Mouse (Mus musculus) heart, embryonic 14.5 days (tissue): ENCODE data around the gene Fbxl7. TPM values are rescaled to one million over a fixed set of nuclear protein-coding genes. Genes with fewer than 3 reads are reported as not detected.

Experiments
- ATAC-seq: fragments of 200-750 bp; cut with Nextera tagmentation; 2 replicates; pipeline ENCODE4 v1.8.0; 2017; ENCODE audit warnings: low read depth, moderate TSS enrichment; ENCODE audit not compliant: insufficient number of reproducible peaks, insufficient read depth, low FRiP score
- H3K27ac ChIP-seq, 2 experiments: fragments of 200-500 bp in 1 of 2; fragments of 300-500 bp in 1 of 2; sonication (generic) in 1 of 2; replicated peaks in 1 of 2; 2 replicates each; pipeline ENCODE4 v1.5.1; 2012 to 2014; ENCODE audit warnings: low read depth in 2 of 2, low read length in 2 of 2, control low read depth in 1 of 2, mild to moderate bottlenecking in 1 of 2, mixed read lengths in 1 of 2; ENCODE audit not compliant: control insufficient read depth in 1 of 2, insufficient read depth in 1 of 2
- H3K27me3 ChIP-seq: fragments of 300-500 bp; sonication (generic); 2 replicates; pipeline ENCODE4 v1.6.1; 2014; ENCODE audit warnings: mild to moderate bottlenecking, low read length, control low read depth; ENCODE audit not compliant: control insufficient read depth, insufficient read depth
- H3K36me3 ChIP-seq: fragments of 300-500 bp; sonication (generic); 2 replicates; pipeline ENCODE4 v1.6.1; 2014; ENCODE audit warnings: mild to moderate bottlenecking, control low read depth, low read length, mixed read lengths; ENCODE audit not compliant: control insufficient read depth, insufficient read depth
- H3K4me1 ChIP-seq, 2 experiments: fragments of 200-500 bp in 1 of 2; fragments of 300-500 bp in 1 of 2; sonication (generic) in 1 of 2; 2 replicates each; pipeline ENCODE4 v1.6.1; 2012 to 2014; ENCODE audit warnings: low read length in 2 of 2, control low read depth in 1 of 2, mixed read lengths in 1 of 2; ENCODE audit not compliant: control insufficient read depth in 2 of 2, insufficient read depth in 2 of 2
- H3K4me2 ChIP-seq: fragments of 300-500 bp; sonication (generic); 2 replicates; pipeline ENCODE4 v1.6.1; 2014; ENCODE audit warnings: mild to moderate bottlenecking, low read length
- H3K4me3 ChIP-seq, 2 experiments: fragments of 200-500 bp in 1 of 2; fragments of 300-500 bp in 1 of 2; sonication (generic) in 1 of 2; 2 replicates each; pipeline ENCODE4 v1.5.1; 2012 to 2014; ENCODE audit warnings: low read length in 2 of 2, mild to moderate bottlenecking in 2 of 2, control low read depth in 1 of 2, low read depth in 1 of 2, moderate library complexity in 1 of 2; ENCODE audit not compliant: control insufficient read depth in 1 of 2, insufficient read depth in 1 of 2
- H3K9ac ChIP-seq: fragments of 300-500 bp; sonication (generic); 2 replicates; pipeline ENCODE4 v1.6.1; 2014; ENCODE audit warnings: mild to moderate bottlenecking, low read length
- H3K9me3 ChIP-seq: fragments of 300-500 bp; sonication (generic); 2 replicates; pipeline ENCODE4 v1.6.1; 2016; ENCODE audit warnings: low read length, control low read depth; ENCODE audit not compliant: control insufficient read depth
- WGBS: fragments of 180-500 bp; shearing (Covaris S2); extraction: QIAGEN DNeasy Blood & Tissue Kit; methylation state at CpG from one replicate; pipeline ENCODE4 v1.1.7; 2014; 5-methylcytosine and 5-hydroxymethylcytosine counted together
- polyA plus RNA-seq: library from polyadenylated mRNA; unstranded; fragments of >200 nt; fragmentation: Nextera tagmentation; extraction: Ambion mirVana; gene quantifications from 2 replicates; pipeline ENCODE4 v1.2.1, GENCODE M21; 2014

Gene Fbxl7
- polyA plus RNA-seq, 1 experiment from 2014 or later: 12.6 TPM

- Histone ChIP-seq H3K9me3 (no peaks in the 10 kb centered on the region), H3K27ac (no peak overlapping the region), H3K27me3 (no peaks in the 10 kb centered on the region), H3K4me1 (no peaks in the 10 kb centered on the region), H3K4me3 (no peak overlapping the region), H3K9ac (no peak overlapping the region), H3K36me3 (no peaks in the 10 kb centered on the region), H3K4me2 (no peak overlapping the region)
- ATAC-seq: no peak
- 89% methylated on average over 4 of the region's 4 CpGs for WGBS
These were observed 252.8 kb downstream of the Fbxl7 start for GRCm38 (mm10) chr15:26642563-26642962.

GRCm38 (mm10) chr15:26639726-26640125, 255.7 kb downstream of the Fbxl7 start:
- H3K4me1 ChIP-seq: no peaks in the 10 kb centered on the region
- H3K36me3 ChIP-seq: no peaks in the 10 kb centered on the region
- no peaks in the 10 kb centered on the region for H3K27me3 ChIP-seq
- H3K9ac ChIP-seq: no peak overlapping the region
- H3K4me2 ChIP-seq: no peak overlapping the region
- ATAC-seq: no peak
- H3K9me3 ChIP-seq: no peaks in the 10 kb centered on the region
- 62% methylated on average over 7 of the region's 7 CpGs for WGBS
- H3K4me3 ChIP-seq: no peak overlapping the region
- H3K27ac ChIP-seq: no peak overlapping the region

- WGBS: 88% methylated on average over 5 of the region's 5 CpGs
- Histone ChIP-seq H3K36me3 (no peaks in the 10 kb centered on the region), H3K9me3 (no peaks in the 10 kb centered on the region), H3K4me3 (no peak overlapping the region), H3K4me1 (no peaks in the 10 kb centered on the region), H3K27me3 (no peaks in the 10 kb centered on the region), H3K4me2 (no peak overlapping the region), H3K9ac (no peak overlapping the region), H3K27ac (no peak overlapping the region)
- ATAC-seq: no peak
These were observed 259.8 kb downstream of the Fbxl7 start for GRCm38 (mm10) chr15:26635591-26635990.

DNA sequence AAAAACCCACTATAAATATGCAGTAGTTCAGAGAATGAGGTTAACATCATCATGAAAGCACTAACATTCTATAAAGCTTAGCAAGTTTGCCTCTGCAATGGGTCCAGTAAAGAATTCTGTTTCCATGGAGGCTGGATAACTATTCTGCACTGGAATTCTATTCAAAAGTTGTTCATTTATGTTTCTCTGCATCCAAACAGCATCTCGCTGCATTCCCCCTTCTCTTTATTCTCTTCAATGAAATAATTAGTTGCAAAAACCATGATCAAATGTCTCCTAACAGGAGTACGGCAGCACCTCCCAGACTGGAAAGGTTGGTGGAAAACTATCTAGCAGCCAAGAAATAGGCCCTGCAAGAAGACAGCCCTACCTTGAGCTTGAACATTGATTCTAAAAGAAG, 267.2 kb downstream of the Fbxl7 start:
- Histone ChIP-seq H3K4me3 (no peak overlapping the region), H3K27me3 (no peaks in the 10 kb centered on the region), H3K4me1 (no peaks in the 10 kb centered on the region), H3K27ac (no peak overlapping the region), H3K4me2 (no peak overlapping the region), H3K36me3 (no peaks in the 10 kb centered on the region), H3K9me3 (no peaks in the 10 kb centered on the region), H3K9ac (no peak overlapping the region)
- no peak for ATAC-seq
- 93% methylated on average over 2 of the region's 2 CpGs for WGBS

GRCm38 (mm10) chr15:26623242-26623641, 272.1 kb downstream of the Fbxl7 start:
- no peak for ATAC-seq
- Histone ChIP-seq H3K9me3 (no peaks in the 10 kb centered on the region), H3K27me3 (no peaks in the 10 kb centered on the region), H3K36me3 (no peaks in the 10 kb centered on the region), H3K4me3 (no peak overlapping the region), H3K27ac (no peak overlapping the region), H3K9ac (no peak overlapping the region), H3K4me1 (peaks cover 2 to 3% of the 10 kb centered on the region in 2 experiments; a peak in 1 of 4 replicates), H3K4me2 (no peak overlapping the region)
- WGBS: 93% methylated on average over 17 of the region's 17 CpGs

DNA sequence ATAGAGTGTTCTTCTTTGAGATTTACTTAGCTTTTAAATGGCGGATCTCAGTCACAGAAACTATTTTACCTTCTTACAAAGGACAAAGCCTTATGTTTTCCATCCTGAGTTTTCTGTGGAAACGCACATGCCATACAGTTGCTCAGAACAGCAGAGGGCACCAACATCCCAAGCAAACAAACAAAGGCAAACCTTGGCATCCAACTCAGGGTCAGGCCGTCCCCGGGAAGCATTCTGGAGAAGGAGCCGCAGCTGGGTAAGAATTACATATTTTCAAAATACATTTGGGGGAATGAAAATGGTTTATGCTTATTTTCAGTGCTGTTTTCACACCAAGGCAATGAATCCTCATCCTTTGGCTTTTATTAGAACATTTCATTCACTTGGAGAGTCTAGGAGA, 275.1 kb downstream of the Fbxl7 start:
- no peaks in the 10 kb centered on the region for H3K9me3 ChIP-seq
- no peak overlapping the region for H3K4me3 ChIP-seq
- peaks cover 2 to 3% of the 10 kb centered on the region in 2 experiments; a peak in 1 of 4 replicates for H3K4me1 ChIP-seq
- H3K9ac ChIP-seq: no peak overlapping the region
- 34% methylated on average over 5 of the region's 5 CpGs for WGBS
- no peak for ATAC-seq
- no peaks in the 10 kb centered on the region for H3K27me3 ChIP-seq
- no peak overlapping the region for H3K4me2 ChIP-seq
- no peaks in the 10 kb centered on the region for H3K36me3 ChIP-seq
- no peak overlapping the region for H3K27ac ChIP-seq

GRCm38 (mm10) chr15:26619221-26619620, 276.2 kb downstream of the Fbxl7 start:
- peaks cover 2 to 3% of the 10 kb centered on the region in 2 experiments; a peak in 1 of 4 replicates for H3K4me1 ChIP-seq
- no peak overlapping the region for H3K9ac ChIP-seq
- no peaks in the 10 kb centered on the region for H3K9me3 ChIP-seq
- no peak for ATAC-seq
- H3K4me2 ChIP-seq: no peak overlapping the region; the same call in 1 of the 2 replicates
- no peak overlapping the region for H3K4me3 ChIP-seq
- WGBS: 45% methylated on average over 7 of the region's 7 CpGs
- no peaks in the 10 kb centered on the region for H3K36me3 ChIP-seq
- H3K27ac ChIP-seq: no peak overlapping the region
- H3K27me3 ChIP-seq: no peaks in the 10 kb centered on the region

DNA sequence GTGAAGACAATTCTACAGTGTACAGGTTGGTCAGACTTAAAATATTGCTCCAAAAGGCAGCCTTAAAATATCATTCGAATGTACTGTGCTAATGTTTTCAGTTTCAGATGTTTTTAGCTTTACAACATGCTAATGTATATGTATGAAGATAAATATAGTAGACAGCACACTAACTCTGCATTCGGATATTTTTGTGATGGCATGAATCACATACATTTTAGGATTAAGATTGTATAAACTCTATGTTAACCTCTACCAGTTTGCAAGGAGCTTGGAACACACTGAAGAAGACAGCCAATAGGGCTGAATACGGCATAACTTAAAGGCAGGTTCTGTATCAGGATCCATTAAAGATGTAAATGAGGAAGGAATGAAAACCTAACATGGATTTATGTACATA, 299.1 kb downstream of the Fbxl7 start:
- no peak for ATAC-seq
- no peak overlapping the region for H3K9ac ChIP-seq
- 90% methylated on average over 3 of the region's 3 CpGs for WGBS

More for the DNA sequence above, 299.1 kb downstream of the Fbxl7 start:
- no peak overlapping the region for H3K4me2 ChIP-seq
- H3K36me3 ChIP-seq: no peaks in the 10 kb centered on the region
- no peak overlapping the region for H3K4me3 ChIP-seq
- no peaks in the 10 kb centered on the region for H3K27me3 ChIP-seq
- peaks cover 2 to 5% of the 10 kb centered on the region in 2 experiments; a peak in 3 of 4 replicates for H3K4me1 ChIP-seq
- no peak overlapping the region for H3K27ac ChIP-seq
- no peaks in the 10 kb centered on the region for H3K9me3 ChIP-seq
